Mouse (Mus musculus): ENCODE measurements around the gene Slit1. TPM values are rescaled to one million over a fixed set of nuclear protein-coding genes. Genes with fewer than 3 reads are reported as not detected.

The Slit1 gene
- polyA plus RNA-seq (2015; fragmentation: Nextera tagmentation; extraction: Ambion mirVana), result 13.9 and 14.4 TPM in 2 replicates

DNA sequence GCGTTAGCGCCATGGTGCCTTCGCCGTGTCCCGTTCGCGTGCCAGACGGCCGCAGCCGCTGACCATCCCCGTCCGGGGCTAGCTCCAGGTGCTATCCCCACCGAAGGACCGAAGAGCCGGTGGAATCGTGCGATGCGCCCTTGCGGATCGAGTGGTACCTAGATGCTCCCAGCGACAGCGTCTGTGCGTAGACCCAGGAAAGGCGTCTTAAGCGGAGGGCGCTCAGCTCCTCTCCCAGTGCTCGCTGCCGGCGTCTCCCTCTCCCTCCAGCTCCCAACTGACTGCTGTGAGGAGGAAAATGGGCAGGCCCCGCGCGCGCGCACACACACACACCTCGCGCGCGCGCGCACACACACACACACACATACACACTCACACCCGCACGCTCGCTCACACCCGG lies at the start of gene Slit1:
TSS of gene Slit1 (minus strand) at position 270 of the 400 bp plus-strand sequence.
- Histone ChIP-seq H3K27ac (0 out of 2 replicates have a peak within 1 kb of the TSS, but pooled peaks have one; percentile 12), H3K4me3 (peak within 1 kb of the TSS; percentile 66), H3K9me3 (replicated peaks) (no peaks in the 10 kb centered on the region), H3K4me1 (peaks cover 92% of the 10 kb centered on the region), H3K9ac (peak within 1 kb of the TSS; percentile 84), H3K36me3 (ENCODE audit: poor library complexity, severe bottlenecking) (no peaks in the 10 kb centered on the region), H3K27me3 (peaks cover 45% of the 10 kb centered on the region), H3K4me2 (peak within 1 kb of the TSS; percentile 94)
- WGBS, result under 1% methylated on average over 33 of the region's 44 CpGs
- ATAC-seq, result peak; percentile 20; the same call in 1 of the 2 replicates

DNA sequence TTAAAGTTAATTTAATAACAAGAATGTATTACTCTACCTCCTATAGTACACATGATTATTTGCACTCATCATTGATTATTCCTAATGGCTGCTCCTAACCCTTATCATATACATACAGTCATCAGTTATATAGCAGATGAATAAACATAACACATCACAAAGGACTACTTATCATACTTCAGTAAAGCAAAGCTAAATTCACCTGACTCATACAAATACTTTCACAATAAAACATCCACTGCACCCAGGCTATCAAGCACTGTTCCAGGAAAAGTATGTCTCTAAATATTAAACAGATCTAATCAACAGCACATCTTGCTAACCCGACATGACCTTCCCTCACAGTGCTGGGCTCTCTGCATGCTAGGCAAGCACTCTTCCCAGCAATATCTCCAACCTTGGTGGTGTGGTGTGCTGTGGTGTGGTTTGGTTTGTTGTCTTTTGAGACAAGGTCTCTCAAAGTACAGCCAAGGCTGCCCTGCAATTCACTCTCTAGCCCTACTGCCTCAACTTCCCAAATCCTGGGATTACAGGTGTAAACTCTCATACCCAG lies 49.5 kb upstream of the Slit1 start:
- Histone ChIP-seq H3K4me2 (no peak overlapping the region), H3K9me3 (replicated peaks) (no peaks in the 10 kb centered on the region), H3K4me3 (no peak overlapping the region), H3K4me1 (peaks cover 6% of the 10 kb centered on the region), H3K27me3 (no peaks in the 10 kb centered on the region), H3K9ac (no peak overlapping the region), H3K27ac (no peak overlapping the region), H3K36me3 (ENCODE audit: poor library complexity, severe bottlenecking) (peaks cover 14% of the 10 kb centered on the region)
- WGBS, result 89% methylated on average over 1 of the region's 1 CpGs
- no peak for ATAC-seq

DNA sequence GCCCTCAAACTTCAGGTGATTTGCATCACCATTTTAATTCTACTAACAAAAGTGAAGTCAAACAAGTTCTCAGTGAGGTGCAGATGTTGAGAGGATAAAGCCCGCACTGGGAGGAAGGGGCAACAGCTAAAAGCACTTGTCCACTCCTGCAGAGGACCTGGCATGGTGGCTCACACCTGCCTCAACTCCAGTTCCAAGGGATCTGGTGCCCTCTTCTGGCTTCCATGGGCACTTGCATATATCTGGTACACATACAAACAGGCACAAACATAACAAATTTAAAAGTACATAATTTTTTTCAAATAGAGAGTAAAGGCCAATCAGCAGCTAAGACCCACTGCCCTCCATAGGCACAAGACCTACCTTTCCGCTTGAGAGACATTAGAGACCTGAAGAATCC lies 47.9 kb upstream of the Slit1 start:
- WGBS, result 78% methylated on average over 2 of the region's 2 CpGs
- peaks cover 6% of the 10 kb centered on the region for H3K4me1 ChIP-seq
- H3K36me3 ChIP-seq (ENCODE audit: poor library complexity, severe bottlenecking), result peaks cover 25% of the 10 kb centered on the region
- no peak overlapping the region for H3K27ac ChIP-seq
- H3K4me3 ChIP-seq, result no peak overlapping the region
- no peak for ATAC-seq
- no peaks in the 10 kb centered on the region for H3K9me3 ChIP-seq (replicated peaks)
- H3K27me3 ChIP-seq, result no peaks in the 10 kb centered on the region
- H3K4me2 ChIP-seq, result no peak overlapping the region
- H3K9ac ChIP-seq, result no peak overlapping the region

DNA sequence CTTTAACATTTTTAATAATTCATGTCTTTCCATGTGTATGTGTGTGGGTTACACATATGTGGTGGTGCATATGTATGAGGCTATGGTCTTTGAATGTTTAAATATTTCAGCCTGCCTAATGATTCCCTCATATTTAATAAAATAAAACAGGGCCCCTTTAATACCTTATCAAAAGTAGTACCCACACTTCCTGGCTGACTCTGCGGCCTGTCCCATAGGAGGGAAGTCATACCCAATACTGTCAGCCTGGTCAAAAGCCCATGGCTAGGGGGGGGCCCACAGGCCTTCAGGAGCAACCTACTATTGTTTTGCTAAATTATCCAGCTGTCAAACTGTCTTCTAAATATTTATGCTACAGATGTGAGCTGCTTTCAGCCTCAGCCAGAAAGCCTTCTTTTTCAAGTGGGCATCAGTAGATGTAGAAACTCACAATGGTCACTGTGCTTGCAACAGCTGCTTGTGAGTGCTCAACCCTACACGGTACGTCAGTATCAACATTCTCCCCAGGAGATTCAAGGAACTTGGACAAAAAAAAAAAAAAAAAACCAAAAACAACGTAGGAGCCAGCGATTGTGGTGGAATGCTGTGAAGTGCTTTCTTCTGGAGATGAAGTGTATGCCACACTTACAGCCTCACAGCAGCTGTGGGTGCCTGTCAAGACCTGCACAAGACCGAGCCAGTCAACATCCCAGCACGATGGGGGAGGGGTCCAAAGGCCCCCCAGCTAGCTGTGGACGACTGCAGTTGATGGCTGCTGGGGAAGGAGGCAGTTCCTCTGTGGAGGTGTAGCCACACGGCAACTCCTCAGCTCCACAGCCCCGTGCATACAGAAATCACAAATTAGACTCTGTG lies 45.9 kb upstream of the Slit1 start:
- peaks cover 38% of the 10 kb centered on the region for H3K36me3 ChIP-seq (ENCODE audit: poor library complexity, severe bottlenecking)
- H3K9me3 ChIP-seq (replicated peaks), result no peaks in the 10 kb centered on the region
- no peak overlapping the region for H3K27ac ChIP-seq
- no peak overlapping the region for H3K9ac ChIP-seq
- ATAC-seq, result no peak
- no peaks in the 10 kb centered on the region for H3K27me3 ChIP-seq
- no peak overlapping the region for H3K4me2 ChIP-seq
- 68% methylated on average over 10 of the region's 10 CpGs for WGBS
- H3K4me3 ChIP-seq, result no peak overlapping the region
- H3K4me1 ChIP-seq, result no peaks in the 10 kb centered on the region

DNA sequence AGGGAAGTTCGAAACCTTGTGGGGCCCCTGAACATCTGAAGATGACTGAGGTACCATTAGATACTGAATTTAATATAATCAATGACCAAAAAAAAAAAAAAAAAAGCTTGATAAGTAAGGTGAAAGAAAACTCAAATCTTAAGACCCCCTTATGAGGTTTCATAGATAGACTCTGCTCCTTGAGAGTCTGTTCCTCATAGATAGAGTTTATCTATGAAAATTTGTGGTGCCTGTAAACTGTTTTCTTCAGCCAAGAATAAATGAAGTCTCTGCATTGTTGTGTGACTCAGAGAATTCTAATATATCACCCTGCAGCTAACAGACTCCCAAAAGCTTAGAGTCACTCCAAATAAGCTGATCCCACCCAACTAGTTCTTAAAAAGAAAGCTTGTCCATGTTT lies 43.4 kb upstream of the Slit1 start:
- H3K4me2 ChIP-seq, result no peak overlapping the region
- ATAC-seq, result no peak
- H3K36me3 ChIP-seq (ENCODE audit: poor library complexity, severe bottlenecking), result peaks cover 53% of the 10 kb centered on the region
- H3K9me3 ChIP-seq (replicated peaks), result no peaks in the 10 kb centered on the region
- no peak overlapping the region for H3K27ac ChIP-seq
- H3K4me3 ChIP-seq, result no peak overlapping the region
- no peak overlapping the region for H3K9ac ChIP-seq
- no peaks in the 10 kb centered on the region for H3K27me3 ChIP-seq
- H3K4me1 ChIP-seq, result no peaks in the 10 kb centered on the region
- 90% methylated on average over 1 of the region's 1 CpGs for WGBS

DNA sequence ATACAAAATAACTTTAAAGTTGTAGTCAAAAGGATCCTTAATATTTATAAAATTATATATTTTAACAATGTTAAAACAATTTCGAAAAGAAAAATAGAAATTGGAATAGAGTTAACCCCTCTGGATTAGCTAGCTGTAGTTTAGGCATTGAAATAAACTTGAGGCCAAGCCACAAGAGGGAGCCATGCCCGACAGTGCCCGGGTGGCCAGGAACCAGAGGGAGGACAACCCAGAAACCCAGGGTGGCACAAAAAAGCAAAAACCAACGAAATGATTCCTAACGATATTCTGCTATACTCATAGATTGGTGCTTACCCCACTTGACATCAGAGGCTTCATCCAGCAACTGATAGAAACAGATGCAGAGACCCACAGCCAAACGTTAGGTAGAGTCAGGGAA lies 34.0 kb upstream of the Slit1 start:
- H3K9ac ChIP-seq, result no peak overlapping the region
- H3K36me3 ChIP-seq (ENCODE audit: poor library complexity, severe bottlenecking), result peaks cover 72% of the 10 kb centered on the region
- WGBS, result 84% methylated on average over 6 of the region's 6 CpGs
- no peak for ATAC-seq
- H3K9me3 ChIP-seq (replicated peaks), result no peaks in the 10 kb centered on the region
- no peak overlapping the region for H3K4me2 ChIP-seq
- peaks cover 7% of the 10 kb centered on the region; the same call in 1 of the 2 replicates for H3K4me1 ChIP-seq
- no peaks in the 10 kb centered on the region for H3K27me3 ChIP-seq
- H3K27ac ChIP-seq, result no peak overlapping the region
- H3K4me3 ChIP-seq, result no peak overlapping the region

DNA sequence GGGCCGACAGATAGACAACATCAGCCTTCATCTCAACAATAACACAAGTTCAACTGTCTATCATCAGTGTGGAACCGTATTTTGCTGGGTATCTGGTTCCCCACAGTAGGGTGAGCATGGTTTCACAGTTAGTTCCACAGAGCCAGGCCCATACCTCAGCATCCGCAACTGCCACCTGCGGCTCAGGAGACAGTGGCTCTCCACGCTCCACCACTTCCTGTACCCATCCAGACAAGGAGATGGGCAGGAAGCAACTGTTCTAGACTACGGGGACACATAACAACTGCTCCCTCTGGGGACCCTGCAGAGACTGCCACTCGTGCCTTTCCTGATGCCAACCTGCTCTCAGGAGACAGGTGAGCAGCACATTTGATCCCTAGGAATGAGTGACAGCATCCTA lies 25.2 kb upstream of the Slit1 start:
- H3K4me2 ChIP-seq, result no peak overlapping the region
- no peaks in the 10 kb centered on the region for H3K27me3 ChIP-seq
- no peak overlapping the region for H3K27ac ChIP-seq
- H3K4me3 ChIP-seq, result no peak overlapping the region
- H3K36me3 ChIP-seq (ENCODE audit: poor library complexity, severe bottlenecking), result peaks cover 49% of the 10 kb centered on the region
- H3K9ac ChIP-seq, result no peak overlapping the region
- no peaks in the 10 kb centered on the region for H3K4me1 ChIP-seq
- no peak for ATAC-seq
- no peaks in the 10 kb centered on the region for H3K9me3 ChIP-seq (replicated peaks)
- 90% methylated on average over 7 of the region's 7 CpGs for WGBS

DNA sequence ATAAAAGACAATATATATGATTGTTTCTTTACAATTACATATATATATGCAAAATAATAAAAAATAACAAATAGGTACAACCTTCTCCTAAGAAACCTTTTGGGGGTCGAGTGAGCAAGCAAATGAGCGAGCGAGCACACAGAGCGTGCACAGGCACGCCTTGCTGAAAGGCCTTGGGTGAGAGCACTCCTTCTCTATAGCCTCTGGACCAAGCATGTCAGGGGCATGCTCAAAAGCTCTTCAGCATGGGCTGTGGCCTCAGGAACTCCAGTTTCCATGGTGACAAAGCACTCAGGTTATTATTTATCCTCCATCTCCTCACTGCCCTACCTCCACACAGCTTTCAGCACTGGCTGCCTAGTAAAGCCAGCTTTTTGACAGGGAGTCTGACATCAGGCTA lies 23.2 kb upstream of the Slit1 start:
- Histone ChIP-seq H3K4me1 (no peaks in the 10 kb centered on the region), H3K27me3 (no peaks in the 10 kb centered on the region), H3K36me3 (ENCODE audit: poor library complexity, severe bottlenecking) (peaks cover 33% of the 10 kb centered on the region), H3K9me3 (replicated peaks) (no peaks in the 10 kb centered on the region), H3K9ac (no peak overlapping the region), H3K27ac (no peak overlapping the region), H3K4me2 (no peak overlapping the region), H3K4me3 (no peak overlapping the region)
- WGBS, result 74% methylated on average over 5 of the region's 5 CpGs
- ATAC-seq, result 0 out of 2 replicates have a peak, but pooled peaks have one; percentile 19

DNA sequence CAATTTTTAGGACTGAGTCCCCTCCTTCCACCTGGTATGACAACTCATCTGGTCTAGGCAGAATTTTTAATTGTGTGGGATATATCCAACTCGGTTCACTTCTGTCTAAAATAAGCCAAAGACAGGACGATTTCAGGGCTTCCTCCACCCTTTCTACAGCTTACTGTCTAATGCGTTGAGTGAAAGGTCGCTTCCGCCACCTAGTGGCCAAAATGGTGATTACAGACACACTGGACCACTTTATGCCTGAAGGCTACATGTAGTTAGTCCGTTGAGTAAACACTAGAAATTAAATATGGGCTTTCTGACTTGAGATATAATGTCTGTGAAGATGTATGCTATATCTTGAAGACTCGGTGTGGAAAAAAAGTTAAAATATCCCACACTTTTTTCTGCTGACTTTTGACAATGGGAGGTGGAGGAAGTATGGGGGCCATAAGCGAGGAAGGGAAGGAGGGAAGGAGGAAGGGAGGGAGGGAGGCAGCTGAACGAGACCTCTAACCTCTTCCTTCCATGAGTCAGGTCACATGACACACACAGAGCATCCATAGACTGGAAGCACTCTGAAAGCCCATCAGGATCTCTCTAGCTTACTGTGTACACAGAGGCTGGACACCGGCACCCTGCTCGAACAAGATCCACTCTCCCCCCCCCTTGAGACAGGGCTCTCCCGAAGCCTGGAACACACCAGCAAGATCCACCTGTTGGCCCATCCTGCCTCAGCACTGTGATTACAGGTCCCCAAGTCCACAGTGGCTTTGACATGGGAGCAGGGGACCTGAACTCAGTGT lies 20.6 kb upstream of the Slit1 start:
- H3K9ac ChIP-seq, result no peak overlapping the region
- no peak overlapping the region for H3K4me2 ChIP-seq
- no peak overlapping the region for H3K27ac ChIP-seq
- 0 out of 2 replicates have a peak, but pooled peaks cover 3% of the 10 kb centered on the region for H3K4me1 ChIP-seq
- H3K36me3 ChIP-seq (ENCODE audit: poor library complexity, severe bottlenecking), result peaks cover 24% of the 10 kb centered on the region
- WGBS, result 33% methylated on average over 12 of the region's 12 CpGs
- H3K9me3 ChIP-seq (replicated peaks), result no peaks in the 10 kb centered on the region
- H3K4me3 ChIP-seq, result no peak overlapping the region
- H3K27me3 ChIP-seq, result no peaks in the 10 kb centered on the region
- peak; percentile 84 for ATAC-seq

DNA sequence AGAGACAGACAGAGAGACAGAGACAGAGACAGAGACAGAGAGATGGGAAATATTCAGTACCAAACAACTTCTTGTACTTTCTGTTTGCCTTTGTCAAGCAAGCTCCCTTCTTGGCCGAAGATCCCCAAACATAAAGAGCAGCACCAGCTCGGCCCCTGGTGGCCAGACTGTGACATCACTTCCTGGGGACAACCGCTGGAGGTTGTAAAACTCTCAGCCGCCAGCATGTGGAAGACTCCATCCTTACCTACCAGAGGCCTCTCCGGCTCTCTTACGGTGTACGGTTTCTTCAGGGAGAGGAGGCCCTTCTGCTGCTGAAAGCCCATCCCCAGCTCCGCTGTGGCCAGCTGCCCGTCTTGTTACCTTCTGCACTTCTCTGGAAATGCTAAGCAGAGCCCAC lies 18.1 kb upstream of the Slit1 start:
- no peak for ATAC-seq
- no peak overlapping the region for H3K9ac ChIP-seq

DNA sequence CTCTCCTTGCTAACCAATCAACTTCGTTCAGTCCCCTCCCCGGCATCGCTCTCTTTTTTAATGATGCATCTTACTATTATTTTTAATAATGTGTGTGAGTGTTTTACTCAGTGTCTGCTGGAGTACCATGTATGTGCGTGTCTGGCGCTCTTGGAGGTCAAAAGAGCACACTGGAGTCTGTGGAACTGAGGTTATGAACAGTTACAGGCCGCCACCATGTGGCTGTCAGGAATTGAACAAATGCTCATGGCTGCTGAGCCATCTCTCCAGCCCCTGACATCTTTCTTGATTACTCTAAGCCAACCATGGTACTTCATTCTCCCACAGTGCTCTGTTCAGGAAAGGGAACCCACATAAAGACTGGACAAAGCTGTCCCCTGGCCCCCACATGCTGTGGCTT lies 16.3 kb upstream of the Slit1 start:
- Histone ChIP-seq H3K4me2 (no peak overlapping the region), H3K27ac (no peak overlapping the region), H3K27me3 (peaks cover 13% of the 10 kb centered on the region; the same call in 1 of the 2 replicates), H3K9me3 (replicated peaks) (no peaks in the 10 kb centered on the region), H3K4me1 (peaks cover 10% of the 10 kb centered on the region; the same call in 1 of the 2 replicates), H3K36me3 (ENCODE audit: poor library complexity, severe bottlenecking) (no peaks in the 10 kb centered on the region), H3K9ac (no peak overlapping the region), H3K4me3 (no peak overlapping the region)
- WGBS, result 85% methylated on average over 6 of the region's 6 CpGs
- ATAC-seq, result no peak

More for the DNA sequence above, 18.1 kb upstream of the Slit1 start:
- Histone ChIP-seq H3K36me3 (ENCODE audit: poor library complexity, severe bottlenecking) (peaks cover 4% of the 10 kb centered on the region; the same call in 1 of the 2 replicates), H3K4me1 (0 out of 2 replicates have a peak, but pooled peaks cover 4% of the 10 kb centered on the region), H3K27ac (no peak overlapping the region), H3K4me3 (no peak overlapping the region), H3K9me3 (replicated peaks) (no peaks in the 10 kb centered on the region), H3K27me3 (no peaks in the 10 kb centered on the region; the same call in 1 of the 2 replicates), H3K4me2 (no peak overlapping the region)
- 45% methylated on average over 9 of the region's 9 CpGs for WGBS

DNA sequence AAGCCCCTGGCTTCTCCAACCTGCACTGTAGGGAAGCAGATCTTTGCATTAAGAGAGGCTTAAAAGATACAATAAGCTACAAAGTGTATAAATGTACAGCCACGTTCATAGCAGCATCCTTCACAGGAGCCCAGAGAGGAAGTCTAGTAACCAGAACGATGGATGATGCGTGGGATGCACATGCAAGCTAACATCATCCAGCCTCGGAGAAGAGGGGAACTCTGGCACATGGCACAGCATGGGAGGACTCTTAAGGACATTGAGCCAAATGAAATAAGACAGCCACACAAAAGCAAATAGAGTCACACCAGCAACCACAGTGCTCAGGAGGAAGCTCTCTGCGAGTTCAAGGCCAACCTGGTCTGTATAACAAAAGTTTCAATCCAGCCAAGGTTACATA lies 15.8 kb upstream of the Slit1 start:
- H3K36me3 ChIP-seq (ENCODE audit: poor library complexity, severe bottlenecking), result no peaks in the 10 kb centered on the region
- no peak overlapping the region for H3K27ac ChIP-seq
- H3K4me1 ChIP-seq, result peaks cover 15% of the 10 kb centered on the region; the same call in 1 of the 2 replicates
- H3K4me3 ChIP-seq, result no peak overlapping the region
- H3K27me3 ChIP-seq, result peaks cover 13% of the 10 kb centered on the region; the same call in 1 of the 2 replicates
- H3K9me3 ChIP-seq (replicated peaks), result no peaks in the 10 kb centered on the region
- ATAC-seq, result no peak
- H3K9ac ChIP-seq, result no peak overlapping the region
- no peak overlapping the region for H3K4me2 ChIP-seq
- WGBS, result 82% methylated on average over 5 of the region's 5 CpGs
